Mouse (Mus musculus): ENCODE data around the gene Gm20388.

DNA sequence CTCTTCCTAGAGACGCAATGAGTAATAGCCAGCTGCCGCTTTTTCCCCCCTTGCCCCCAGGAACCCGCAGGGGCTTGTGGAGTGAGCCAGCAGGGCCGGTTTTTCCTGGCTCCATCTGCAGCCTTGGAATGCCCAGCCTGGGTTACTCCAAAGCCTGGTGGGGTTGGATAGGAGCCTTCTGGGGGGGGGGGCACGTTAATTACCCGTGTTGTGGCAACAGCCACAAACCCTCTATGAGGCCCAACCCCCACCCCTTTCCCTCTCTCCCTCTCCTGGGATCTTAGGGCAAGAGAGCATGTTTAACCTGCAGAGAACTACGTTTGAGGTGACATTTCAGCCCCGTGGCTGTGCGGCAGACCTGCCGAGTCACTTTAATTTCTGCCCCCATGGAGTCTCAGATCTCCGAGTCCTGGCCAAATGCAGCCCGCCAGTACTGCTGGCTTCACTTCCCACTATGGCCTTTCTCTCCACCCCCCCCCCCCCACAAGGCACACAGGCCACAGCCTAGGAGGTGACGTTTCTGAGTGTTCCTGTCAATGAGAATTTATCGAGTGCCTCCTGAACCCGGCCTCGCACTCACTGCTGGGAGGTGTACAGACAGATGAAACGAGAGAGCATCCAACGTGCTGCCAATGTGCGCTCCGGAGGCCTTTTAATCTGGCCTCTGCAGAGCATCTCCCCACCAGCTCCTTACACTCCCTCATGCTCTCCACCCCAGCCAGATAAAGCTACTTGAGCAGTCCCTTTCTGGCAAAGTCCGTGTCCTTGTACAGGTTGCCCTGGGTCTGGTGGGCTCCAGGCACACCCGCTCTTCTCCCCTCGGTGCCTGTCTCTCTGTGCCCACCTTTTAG lies 629.4 kb downstream of the Gm20388 start:
- TF ChIP-seq TAL1 (IDR thresholded peaks at IDR 0.05; ENCODE audit: low read length), result peak; percentile 62; the same call in 2 of the 3 replicates
- TF ChIP-seq GATA1 (IDR thresholded peaks at IDR 0.05; ENCODE audit: low read length), result no peak

Measured in erythroblast, embryonic 14.5 days (primary cell).